Mouse (Mus musculus): ENCODE measurements around the gene Tspan12.

DNA sequence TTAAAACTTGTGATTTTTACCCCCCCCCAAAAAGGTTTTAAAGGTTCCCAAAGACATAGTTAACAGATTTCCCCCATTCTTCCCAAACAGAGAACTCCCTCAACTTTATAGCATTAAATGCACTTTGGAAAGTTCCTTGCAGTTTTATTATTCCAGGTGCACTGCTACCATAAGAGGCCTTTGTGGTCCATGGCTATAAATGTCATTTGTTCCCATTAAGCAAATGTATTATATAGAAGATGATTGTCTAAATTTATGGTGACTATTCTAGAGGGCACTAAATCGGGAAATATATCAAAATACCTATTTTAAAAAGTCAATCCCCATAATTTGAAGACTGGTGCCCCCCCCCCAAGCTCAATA, 82.9 kb downstream of the Tspan12 start:
- TF ChIP-seq POLR2A (IDR thresholded peaks at IDR 0.05; ENCODE audit: insufficient read depth, low read length) = no peak
- no peak for TF ChIP-seq CTCF (IDR thresholded peaks at IDR 0.05; ENCODE audit: low read depth, low read length)
